Mouse (Mus musculus): ENCODE data around the gene Hist1h4j. TPM values are rescaled to one million over a fixed set of nuclear protein-coding genes. Genes with fewer than 3 reads are reported as not detected.
"Not testable (repeated sequence)": the region's sequence is repeated elsewhere in the genome, so short reads cannot be mapped to it uniquely, and the experiment has no call there.

Hist1h4j gene
- polyA plus RNA-seq, 1 experiment from 2014 or later, result 0.80 TPM

DNA sequence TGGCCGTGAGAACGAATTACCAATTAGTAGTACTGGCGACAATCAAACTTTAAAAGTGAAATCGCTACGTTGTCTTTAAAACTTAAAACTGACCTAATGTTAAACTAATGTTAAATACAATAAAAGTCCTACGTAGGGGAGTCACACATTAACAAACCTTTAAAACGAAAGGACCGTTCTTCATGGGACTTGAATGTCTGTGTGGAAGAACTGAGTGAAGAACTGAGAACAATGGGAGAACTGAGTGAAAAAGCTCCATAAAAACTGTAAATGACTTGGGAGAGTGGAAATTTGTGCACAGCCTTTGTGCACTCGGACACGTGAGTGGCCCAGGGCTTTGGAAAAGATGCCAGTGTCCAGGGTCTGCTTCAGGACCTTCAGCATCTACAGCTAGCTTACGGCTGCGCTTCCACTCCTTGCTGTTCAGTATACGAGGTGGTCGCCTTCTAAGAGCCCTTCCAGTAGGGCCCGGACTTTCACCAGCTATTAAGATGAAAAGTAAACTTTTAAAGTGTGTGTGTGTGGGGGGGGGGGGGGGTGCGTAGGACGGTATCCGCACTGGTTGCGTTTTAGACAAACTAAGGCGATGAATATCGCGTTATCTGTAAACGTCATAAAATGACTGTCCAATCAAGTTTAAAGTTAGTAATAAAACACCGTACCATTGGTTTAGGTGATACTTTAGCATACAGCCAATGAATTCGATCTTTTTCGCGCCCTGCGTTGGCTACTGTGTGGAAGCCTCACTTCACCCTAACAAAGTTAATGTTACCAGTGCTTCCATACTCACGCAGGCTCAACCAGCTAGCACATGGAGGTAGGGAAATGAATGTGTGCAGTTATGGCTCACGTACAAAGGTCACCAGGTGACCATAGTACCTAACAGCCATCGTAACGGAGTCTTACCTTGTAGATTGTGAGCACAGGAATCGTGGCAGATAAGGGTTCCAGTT, 44.2 kb downstream of the Hist1h4j start:
- Histone ChIP-seq H3K4me2 (peak overlapping the region; percentile 94), H3K9ac (ENCODE audit: low read depth, low read length) (peak overlapping the region; percentile 98), H3K36me3 (ENCODE audit: control insufficient read depth, insufficient read depth, low read length) (no peaks in the 10 kb centered on the region), H3K9me3 (ENCODE audit: control insufficient read depth, low read length) (no peaks in the 10 kb centered on the region), H3K4me1 (replicated peaks; ENCODE audit: control insufficient read depth, insufficient read depth, low read length) (peaks cover 15% of the 10 kb centered on the region), H3K27ac (ENCODE audit: low read depth, low read length) (peak overlapping the region; percentile 100), H3K27me3 (replicated peaks; ENCODE audit: control insufficient read depth, insufficient read depth, low read length) (no peaks in the 10 kb centered on the region), H3K4me3 (ENCODE audit: low read depth, low read length) (peak overlapping the region; percentile 62)
- peak; percentile 77 for DNase-seq (ENCODE audit: low spot score)
- WGBS, result 5% methylated on average over 33 of the region's 33 CpGs
- ATAC-seq (replicated peaks; ENCODE audit: low FRiP score), result peak; percentile 71

- Histone ChIP-seq H3K4me2 (peak within 1 kb of the TSS; percentile 94), H3K4me3 (ENCODE audit: low read depth, low read length) (peak within 1 kb of the TSS; percentile 62), H3K36me3 (ENCODE audit: control insufficient read depth, insufficient read depth, low read length) (no peaks in the 10 kb centered on the region), H3K9ac (ENCODE audit: low read depth, low read length) (peak within 1 kb of the TSS; percentile 98), H3K9me3 (ENCODE audit: control insufficient read depth, low read length) (no peaks in the 10 kb centered on the region), H3K27me3 (replicated peaks; ENCODE audit: control insufficient read depth, insufficient read depth, low read length) (no peaks in the 10 kb centered on the region), H3K4me1 (replicated peaks; ENCODE audit: control insufficient read depth, insufficient read depth, low read length) (peaks cover 18% of the 10 kb centered on the region), H3K27ac (ENCODE audit: low read depth, low read length) (peak within 1 kb of the TSS; percentile 100)
- peak; percentile 84 for DNase-seq (ENCODE audit: low spot score)
- peak; percentile 52 for ATAC-seq (replicated peaks; ENCODE audit: low FRiP score)
- WGBS, result under 1% methylated on average over 44 of the region's 44 CpGs
Measured at GRCm38 (mm10) chr13:21779767-21780731, 45.2 kb downstream of the Hist1h4j start, which contains the start of gene Hist1h1b. Gene Hist1h1b (minus strand): TSS chr13:21780625.

- H3K4me3 ChIP-seq (ENCODE audit: low read depth, low read length), result peak overlapping the region; percentile 62
- no peaks in the 10 kb centered on the region for H3K36me3 ChIP-seq (ENCODE audit: control insufficient read depth, insufficient read depth, low read length)
- peaks cover 24% of the 10 kb centered on the region for H3K4me1 ChIP-seq (replicated peaks; ENCODE audit: control insufficient read depth, insufficient read depth, low read length)
- ATAC-seq (replicated peaks; ENCODE audit: low FRiP score) (no peak), DNase-seq (ENCODE audit: low spot score) (no peak)
- H3K4me2 ChIP-seq, result peak overlapping the region; percentile 94
- H3K27me3 ChIP-seq (replicated peaks; ENCODE audit: control insufficient read depth, insufficient read depth, low read length), result no peaks in the 10 kb centered on the region
- peak overlapping the region; percentile 100 for H3K27ac ChIP-seq (ENCODE audit: low read depth, low read length)
- H3K9me3 ChIP-seq (ENCODE audit: control insufficient read depth, low read length), result no peaks in the 10 kb centered on the region
- peak overlapping the region; percentile 65 for H3K9ac ChIP-seq (ENCODE audit: low read depth, low read length)
- WGBS, result 41% methylated on average over 6 of the region's 6 CpGs
Measured at GRCm38 (mm10) chr13:21781021-21781555, 46.2 kb downstream of the Hist1h4j start.

- no peak for ATAC-seq (replicated peaks; ENCODE audit: low FRiP score)
- H3K27ac ChIP-seq (ENCODE audit: low read depth, low read length), result peak overlapping the region; percentile 100
- H3K36me3 ChIP-seq (ENCODE audit: control insufficient read depth, insufficient read depth, low read length), result no peaks in the 10 kb centered on the region
- H3K9ac ChIP-seq (ENCODE audit: low read depth, low read length), result peak overlapping the region; percentile 52; the same call in 1 of the 2 replicates
- DNase-seq (ENCODE audit: low spot score), result no peak
- H3K27me3 ChIP-seq (replicated peaks; ENCODE audit: control insufficient read depth, insufficient read depth, low read length), result no peaks in the 10 kb centered on the region
- 75% methylated on average over 1 of the region's 1 CpGs for WGBS
- H3K9me3 ChIP-seq (ENCODE audit: control insufficient read depth, low read length), result no peaks in the 10 kb centered on the region
- peaks cover 21% of the 10 kb centered on the region for H3K4me1 ChIP-seq (replicated peaks; ENCODE audit: control insufficient read depth, insufficient read depth, low read length)
- peak overlapping the region; percentile 79 for H3K4me2 ChIP-seq
- H3K4me3 ChIP-seq (ENCODE audit: low read depth, low read length), result peak overlapping the region; percentile 12; the same call in 1 of the 2 replicates
Measured at GRCm38 (mm10) chr13:21781639-21782038, 46.8 kb downstream of the Hist1h4j start.

DNA sequence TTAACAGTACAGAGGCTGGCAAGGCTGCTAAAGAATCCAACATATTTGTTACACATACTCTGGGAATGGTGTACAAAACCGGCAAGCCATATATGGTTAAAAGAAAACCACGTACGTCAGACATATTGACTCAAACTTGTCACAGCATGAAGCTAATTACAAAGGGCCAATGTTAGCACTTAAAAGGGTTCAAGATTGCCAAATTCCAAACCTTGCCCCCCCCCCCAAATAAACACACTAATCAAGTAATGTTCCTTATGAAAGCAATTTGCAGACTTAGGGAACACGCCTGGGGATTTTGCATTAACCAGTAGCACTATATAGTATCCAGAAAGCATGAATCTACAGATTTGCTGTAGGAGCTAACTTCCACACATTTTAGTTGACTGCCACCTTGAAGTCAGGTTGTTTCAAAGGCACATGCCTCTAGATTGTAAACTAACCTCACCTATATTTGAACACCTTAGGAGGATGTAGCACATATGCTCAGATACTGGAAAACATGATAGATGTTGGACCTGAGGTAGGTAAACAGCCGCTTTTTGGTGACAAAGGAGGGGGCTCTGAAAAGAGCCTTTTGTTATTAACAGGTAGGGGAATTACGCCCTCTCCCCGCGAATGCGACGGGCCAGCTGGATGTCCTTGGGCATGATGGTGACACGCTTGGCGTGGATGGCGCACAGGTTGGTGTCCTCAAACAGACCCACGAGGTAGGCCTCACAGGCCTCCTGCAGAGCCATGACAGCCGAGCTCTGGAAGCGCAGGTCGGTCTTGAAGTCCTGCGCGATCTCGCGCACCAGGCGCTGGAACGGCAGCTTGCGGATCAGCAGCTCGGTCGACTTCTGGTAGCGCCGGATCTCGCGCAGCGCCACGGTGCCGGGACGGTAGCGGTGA, 47.7 kb downstream of the Hist1h4j start:
- peak overlapping the region; percentile 44 for H3K4me3 ChIP-seq (ENCODE audit: low read depth, low read length)
- H3K9ac ChIP-seq (ENCODE audit: low read depth, low read length), result peak overlapping the region; percentile 79
- peak overlapping the region; percentile 98 for H3K27ac ChIP-seq (ENCODE audit: low read depth, low read length)
- H3K36me3 ChIP-seq (ENCODE audit: control insufficient read depth, insufficient read depth, low read length); H3K27me3 ChIP-seq (replicated peaks; ENCODE audit: control insufficient read depth, insufficient read depth, low read length); H3K9me3 ChIP-seq (ENCODE audit: control insufficient read depth, low read length): not testable (repeated sequence)
- ATAC-seq (replicated peaks; ENCODE audit: low FRiP score), result peak; percentile 5; the same call in 1 of the 2 replicates
- peaks cover 15% of the 10 kb centered on the region for H3K4me1 ChIP-seq (replicated peaks; ENCODE audit: control insufficient read depth, insufficient read depth, low read length)
- DNase-seq (ENCODE audit: low spot score), result peak; percentile 58
- peak overlapping the region; percentile 79 for H3K4me2 ChIP-seq
- under 1% methylated on average over 14 of the region's 35 CpGs for WGBS

- Histone ChIP-seq H3K36me3 (ENCODE audit: control insufficient read depth, insufficient read depth, low read length) (no peaks in the 10 kb centered on the region), H3K27me3 (replicated peaks; ENCODE audit: control insufficient read depth, insufficient read depth, low read length) (no peaks in the 10 kb centered on the region), H3K4me1 (replicated peaks; ENCODE audit: control insufficient read depth, insufficient read depth, low read length) (peaks cover 19% of the 10 kb centered on the region), H3K9ac (ENCODE audit: low read depth, low read length) (peak within 1 kb of the TSS; percentile 79), H3K27ac (ENCODE audit: low read depth, low read length) (peak within 1 kb of the TSS; percentile 98), H3K4me3 (ENCODE audit: low read depth, low read length) (peak within 1 kb of the TSS; percentile 44), H3K9me3 (ENCODE audit: control insufficient read depth, low read length) (no peaks in the 10 kb centered on the region), H3K4me2 (peak within 1 kb of the TSS; percentile 79)
- WGBS, result under 1% methylated on average over 13 of the region's 20 CpGs
- DNase-seq (ENCODE audit: low spot score) (peak; percentile 53), ATAC-seq (replicated peaks; ENCODE audit: low FRiP score) (peak; percentile 49)
Measured at GRCm38 (mm10) chr13:21783255-21783617, 48.4 kb downstream of the Hist1h4j start, which contains the start of gene Hist1h3i. Gene Hist1h3i (minus strand): TSS chr13:21783370.

GRCm38 (mm10) chr13:21783734-21784161, 48.9 kb downstream of the Hist1h4j start:
- peak; percentile 74 for DNase-seq (ENCODE audit: low spot score)
- Histone ChIP-seq H3K4me2 (peak overlapping the region; percentile 62), H3K9ac (ENCODE audit: low read depth, low read length) (peak overlapping the region; percentile 73), H3K4me3 (ENCODE audit: low read depth, low read length) (peak overlapping the region; percentile 44), H3K4me1 (replicated peaks; ENCODE audit: control insufficient read depth, insufficient read depth, low read length) (peaks cover 23% of the 10 kb centered on the region), H3K27me3 (replicated peaks; ENCODE audit: control insufficient read depth, insufficient read depth, low read length) (no peaks in the 10 kb centered on the region), H3K9me3 (ENCODE audit: control insufficient read depth, low read length) (no peaks in the 10 kb centered on the region), H3K36me3 (ENCODE audit: control insufficient read depth, insufficient read depth, low read length) (no peaks in the 10 kb centered on the region), H3K27ac (ENCODE audit: low read depth, low read length) (peak overlapping the region; percentile 98)
- ATAC-seq (replicated peaks; ENCODE audit: low FRiP score), result no peak
- 4% methylated on average over 9 of the region's 9 CpGs for WGBS
